In the genomic region with DNA sequence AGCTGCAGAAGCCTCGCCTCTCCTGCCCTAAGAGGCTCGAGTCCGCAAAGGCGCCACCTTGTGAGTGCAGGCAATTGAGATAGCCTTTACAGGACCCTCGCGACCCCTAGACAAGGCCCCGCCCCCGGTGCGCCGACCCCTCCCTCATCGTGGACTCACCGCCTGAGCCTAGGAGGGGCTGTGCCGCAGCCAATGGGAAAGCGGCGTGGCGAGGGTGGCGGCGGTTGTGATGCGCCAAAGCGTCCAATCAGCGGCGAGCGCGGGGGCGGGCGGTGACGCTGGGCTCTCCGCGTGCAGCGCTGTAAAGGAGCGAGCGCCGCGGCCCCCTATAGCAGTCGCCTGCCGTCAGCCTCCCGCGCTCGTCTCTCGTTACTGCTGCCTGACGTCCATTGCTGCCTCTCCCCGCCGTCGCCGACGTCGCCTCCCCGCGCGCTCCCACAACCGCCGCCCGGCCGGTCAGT, we compare ENCODE assay signal across 8 mouse cellular contexts. TPM values are rescaled to one million over a fixed set of nuclear protein-coding genes. Genes with fewer than 3 reads are reported as not detected.
DNase-seq lines count a peak whose midpoint lies in the region; ATAC-seq and TF ChIP-seq lines count a peak whose summit lies in the region.

TSS of gene Chka (plus strand) at position 272 of the 461 bp plus-strand sequence.

- H3K9ac ChIP-seq in forebrain, postnatal 0 days = peak within 1 kb of the TSS; percentile 85
- peak within 1 kb of the TSS; percentile 96 for H3K9ac ChIP-seq in lung, embryonic 15.5 days

- H3K27ac ChIP-seq in forebrain, postnatal 0 days (ENCODE audit: low read depth, low read length) = peak within 1 kb of the TSS; percentile 97
- peak within 1 kb of the TSS; percentile 99 for H3K27ac ChIP-seq in lung, embryonic 15.5 days

- peak within 1 kb of the TSS; percentile 80 for H3K4me3 ChIP-seq in G1E (ENCODE audit: low read depth, low read length)
- peak within 1 kb of the TSS; percentile 85 for H3K4me3 ChIP-seq in forebrain, postnatal 0 days (ENCODE audit: low read depth, low read length)
- H3K4me3 ChIP-seq in lung, embryonic 15.5 days = peak within 1 kb of the TSS; percentile 95

- peaks cover 4% of the 10 kb centered on the region; the same call in 1 of the 2 replicates for H3K27me3 ChIP-seq in G1E (ENCODE audit: insufficient read depth, low read length)
- no peaks in the 10 kb centered on the region for H3K27me3 ChIP-seq in forebrain, postnatal 0 days (ENCODE audit: insufficient read depth, low read length)
- H3K27me3 ChIP-seq in lung, embryonic 15.5 days = no peaks in the 10 kb centered on the region

- under 1% methylated on average over 51 of the region's 54 CpGs for WGBS in forebrain, postnatal 0 days
- under 1% methylated on average over 50 of the region's 54 CpGs for WGBS in lung, embryonic 15.5 days

- TF ChIP-seq CTCF in G1E (IDR thresholded peaks at IDR 0.05; ENCODE audit: low read depth, low read length) = no peak
- peak; percentile 39 for TF ChIP-seq CTCF in forebrain, postnatal 0 days (IDR thresholded peaks at IDR 0.05; ENCODE audit: low read depth)

- peaks cover 15% of the 10 kb centered on the region for H3K36me3 ChIP-seq in G1E (replicated peaks)
- no peaks in the 10 kb centered on the region for H3K36me3 ChIP-seq in forebrain, postnatal 0 days (ENCODE audit: insufficient read depth)
- no peaks in the 10 kb centered on the region for H3K36me3 ChIP-seq in lung, embryonic 15.5 days

- H3K4me1 ChIP-seq in G1E (ENCODE audit: insufficient read depth, low read depth, low read length) = peaks cover 29% of the 10 kb centered on the region
- peaks cover 19% of the 10 kb centered on the region for H3K4me1 ChIP-seq in forebrain, postnatal 0 days (ENCODE audit: insufficient read depth)
- H3K4me1 ChIP-seq in lung, embryonic 15.5 days = peaks cover 44% of the 10 kb centered on the region

- H3K9me3 ChIP-seq in G1E (replicated peaks) = no peaks in the 10 kb centered on the region
- H3K9me3 ChIP-seq in forebrain, postnatal 0 days (ENCODE audit: low read length) = no peaks in the 10 kb centered on the region
- H3K9me3 ChIP-seq in lung, embryonic 15.5 days = no peaks in the 10 kb centered on the region

- peak; percentile 100 for DNase-seq in G1E (ENCODE audit: low spot score)
- peak; percentile 98 to 99 for DNase-seq in cerebellum, adult 18-20 months
- DNase-seq in forebrain, postnatal 0 days = peak; percentile 98
- DNase-seq in heart, postnatal 4 days = peak; percentile 97
- DNase-seq in layer of hippocampus, adult 8-10 months (ENCODE audit: low spot score in 2 of 2) = peak; percentile 96 to 99
- DNase-seq in ovary, adult 18-20 months (ENCODE audit: low spot score) = peak; percentile 95
- peak; percentile 98 for DNase-seq in thymus, postnatal 0 days (ENCODE audit: low spot score)

- H3K4me2 ChIP-seq in forebrain, postnatal 0 days (ENCODE audit: low read depth) = peak within 1 kb of the TSS; percentile 61
- peak within 1 kb of the TSS; percentile 88 for H3K4me2 ChIP-seq in lung, embryonic 15.5 days

- peak; percentile 96 for ATAC-seq in G1E (ENCODE audit: extremely low read depth, insufficient number of reproducible peaks, low FRiP score, poor library complexity, severe bottlenecking)
- ATAC-seq in forebrain, postnatal 0 days = peak; percentile 99
- peak; percentile 99 for ATAC-seq in lung, embryonic 15.5 days (ENCODE audit: borderline replicate concordance, extremely low read depth, low FRiP score, low TSS enrichment)

RNA-seq across cellular contexts. Expression of gene Chka, which starts in this region (rescaled TPM):
- total RNA-seq in G1E (2014; fragmentation: Nextera tagmentation) (26.7 and 32.5 TPM in 2 replicates), G1E (2017) (26.7 and 31.7 TPM in 2 replicates)
- 7.4 and 10.9 TPM in 2 replicates for polyA plus RNA-seq in G1E (2012)
- 67.0 and 69.4 TPM in 2 replicates for total RNA-seq in forebrain, postnatal 0 days (2014; rRNA removed)
- 49.4 and 53.9 TPM in 2 replicates for polyA plus RNA-seq in forebrain, postnatal 0 days (2015; fragmentation: Nextera tagmentation; extraction: Ambion mirVana)
- total RNA-seq in heart, postnatal 4 days (2021) = 10 to 100 TPM; 16.8 to 16.9 TPM
- 100 to 1,000 TPM in 2 of 4 experiments, 10 to 100 TPM in 2; 77.7 to 128 (median 104) TPM for total RNA-seq in layer of hippocampus, adult 8-10 months (2022)
- 55.8 and 68.1 TPM in 2 replicates for polyA plus RNA-seq in lung, embryonic 15.5 days (2015; fragmentation: Nextera tagmentation; extraction: Ambion mirVana)
- polyA plus RNA-seq in thymus, postnatal 0 days (2015; fragmentation: Nextera tagmentation; extraction: Ambion mirVana) = 17.8 and 26.2 TPM in 2 replicates

Comparison
In these comparisons a context has a peak if more than half of its experiments do, and no peak if none do; other contexts are left out.
1. Peak in every context shown above with its lines: DNase-seq, ATAC-seq, H3K4me3 ChIP-seq and H3K27ac ChIP-seq.